Mouse (Mus musculus): Measurements from ENCODE around the gene Gm49353. TPM values are rescaled to one million over a fixed set of nuclear protein-coding genes. Genes with fewer than 3 reads are reported as not detected.

Gm49353 gene
- polyA plus RNA-seq, 1 experiment from 2014 or later, result 0.61 TPM

GRCm38 (mm10) chr10:29231208-29231607 is 32.5 kb downstream of the Gm49353 start:
- Histone ChIP-seq H3K27ac (ENCODE audit: low read length) (no peak overlapping the region), H3K9ac (ENCODE audit: low read depth, low read length) (no peak overlapping the region), H3K4me1 (ENCODE audit: control insufficient read depth, insufficient read depth, low read length) (no peaks in the 10 kb centered on the region), H3K4me3 (ENCODE audit: low read length) (no peak overlapping the region), H3K4me2 (ENCODE audit: low read depth, low read length) (no peak overlapping the region), H3K27me3 (replicated peaks; ENCODE audit: control insufficient read depth, insufficient read depth, low read length) (no peaks in the 10 kb centered on the region), H3K36me3 (ENCODE audit: control insufficient read depth, insufficient read depth, low read length) (no peaks in the 10 kb centered on the region), H3K9me3 (ENCODE audit: control insufficient read depth, low read length) (no peaks in the 10 kb centered on the region)
- 54% methylated on average over 2 of the region's 2 CpGs for WGBS
- ATAC-seq, result no peak

Other genes with a start within 250 kb of the Gm49353 start
- not detected in 2 replicates for gene 2310057J18Rik, start 212.7 kb upstream of the Gm49353 start, polyA plus RNA-seq (2015; fragmentation: Nextera tagmentation; extraction: Ambion mirVana)
- gene Soga3, start 55.1 kb upstream of the Gm49353 start, polyA plus RNA-seq (2015; fragmentation: Nextera tagmentation; extraction: Ambion mirVana), result 2.3 and 3.0 TPM in 2 replicates
- gene 9330159F19Rik, start 12.7 kb downstream of the Gm49353 start, polyA plus RNA-seq (2015; fragmentation: Nextera tagmentation; extraction: Ambion mirVana), result 0.84 and 0.86 TPM in 2 replicates
- gene Echdc1, start 114.2 kb downstream of the Gm49353 start, polyA plus RNA-seq (2015; fragmentation: Nextera tagmentation; extraction: Ambion mirVana), result 45.6 and 49.3 TPM in 2 replicates
- gene Rnf146, start 163.5 kb downstream of the Gm49353 start, polyA plus RNA-seq (2015; fragmentation: Nextera tagmentation; extraction: Ambion mirVana), result 39.0 and 42.6 TPM in 2 replicates

All from intestine, embryonic 16.5 days (tissue).